Mouse (Mus musculus) stomach, embryonic 16.5 days (tissue): ENCODE measurements around the gene Cradd. TPM values are rescaled to one million over a fixed set of nuclear protein-coding genes. Genes with fewer than 3 reads are reported as not detected.
A peak's percentile ranks its signal among the peaks of the same experiment; 100 is the strongest.

Experiments used
- ATAC-seq: fragments of 200-750 bp; cut with Nextera tagmentation; 2 replicates; pipeline ENCODE4 v1.8.0; 2017; ENCODE audit warnings: moderate number of reproducible peaks, moderate TSS enrichment; ENCODE audit not compliant: insufficient read depth, low FRiP score
- H3K27ac ChIP-seq: fragments of 300-500 bp; sonication (generic); 2 replicates; pipeline ENCODE4 v1.5.1; 2014; ENCODE audit warnings: low read length
- H3K27me3 ChIP-seq: fragments of 300-500 bp; sonication (generic); 2 replicates; pipeline ENCODE4 v1.6.1; 2014; ENCODE audit warnings: low read length, control low read depth, mixed read lengths; ENCODE audit not compliant: control insufficient read depth, insufficient read depth
- H3K36me3 ChIP-seq: fragments of 300-500 bp; sonication (generic); 2 replicates; pipeline ENCODE4 v1.6.1; 2014; ENCODE audit warnings: low read length; ENCODE audit not compliant: control insufficient read depth, insufficient read depth
- H3K4me1 ChIP-seq: fragments of 300-500 bp; sonication (generic); 2 replicates; pipeline ENCODE4 v1.6.1; 2014; ENCODE audit warnings: low read length, control low read depth, mixed read lengths; ENCODE audit not compliant: control insufficient read depth, insufficient read depth
- H3K4me2 ChIP-seq: fragments of 300-500 bp; sonication (generic); 2 replicates; pipeline ENCODE4 v1.6.1; 2014; ENCODE audit warnings: low read depth, low read length, mixed read lengths
- H3K4me3 ChIP-seq: fragments of 300-500 bp; sonication (generic); replicated peaks from 2 replicates; pipeline ENCODE4 v1.5.1; 2014; ENCODE audit warnings: mild to moderate bottlenecking, low read length
- H3K9ac ChIP-seq: fragments of 300-500 bp; sonication (generic); 2 replicates; pipeline ENCODE4 v1.6.1; 2014; ENCODE audit warnings: low read length
- H3K9me3 ChIP-seq: fragments of 300-500 bp; sonication (generic); replicated peaks from 2 replicates; pipeline ENCODE4 v1.6.1; 2016; ENCODE audit warnings: low read length, control low read depth; ENCODE audit not compliant: control insufficient read depth
- WGBS: fragments of 180-500 bp; shearing (Covaris S2); extraction: QIAGEN DNeasy Blood & Tissue Kit; methylation state at CpG from one replicate; pipeline ENCODE4 v1.1.7; 2014; 5-methylcytosine and 5-hydroxymethylcytosine counted together
- polyA plus RNA-seq: library from polyadenylated mRNA; unstranded; fragments of >200 nt; fragmentation: Nextera tagmentation; extraction: Ambion mirVana; gene quantifications from 2 replicates; pipeline ENCODE4 v1.2.1, GENCODE M21; 2015

The Cradd gene
- polyA plus RNA-seq, 1 experiment from 2014 or later, result 9.8 TPM

- H3K9me3 ChIP-seq, result no peaks in the 10 kb centered on the region
- H3K27me3 ChIP-seq, result no peaks in the 10 kb centered on the region
- no peak overlapping the region for H3K4me2 ChIP-seq
- no peak overlapping the region for H3K27ac ChIP-seq
- H3K9ac ChIP-seq, result no peak overlapping the region; the same call in 1 of the 2 replicates
- no peak overlapping the region for H3K4me3 ChIP-seq
- H3K4me1 ChIP-seq, result peaks cover 10% of the 10 kb centered on the region
- ATAC-seq, result no peak
- H3K36me3 ChIP-seq, result no peaks in the 10 kb centered on the region
- WGBS, result 64% methylated on average over 11 of the region's 11 CpGs
Observed at GRCm38 (mm10) chr10:95262388-95262787, 61.5 kb downstream of the Cradd start.

- 48% methylated on average over 2 of the region's 2 CpGs for WGBS
- no peaks in the 10 kb centered on the region for H3K9me3 ChIP-seq
- ATAC-seq, result no peak
- H3K4me2 ChIP-seq, result no peak overlapping the region
- no peak overlapping the region for H3K27ac ChIP-seq
- H3K9ac ChIP-seq, result no peak overlapping the region
- H3K4me3 ChIP-seq, result no peak overlapping the region
- H3K4me1 ChIP-seq, result peaks cover 10% of the 10 kb centered on the region
- no peaks in the 10 kb centered on the region for H3K36me3 ChIP-seq
- H3K27me3 ChIP-seq, result no peaks in the 10 kb centered on the region
Observed at GRCm38 (mm10) chr10:95261279-95261678, 62.7 kb downstream of the Cradd start.

- Histone ChIP-seq H3K27ac (no peak overlapping the region), H3K36me3 (no peaks in the 10 kb centered on the region), H3K4me2 (no peak overlapping the region), H3K9ac (no peak overlapping the region), H3K4me1 (peaks cover 10% of the 10 kb centered on the region), H3K27me3 (no peaks in the 10 kb centered on the region), H3K4me3 (no peak overlapping the region), H3K9me3 (no peaks in the 10 kb centered on the region)
- 87% methylated on average over 3 of the region's 3 CpGs for WGBS
- ATAC-seq, result no peak
Observed at GRCm38 (mm10) chr10:95260420-95260819, 63.5 kb downstream of the Cradd start.

GRCm38 (mm10) chr10:95258471-95259155, 65.3 kb downstream of the Cradd start:
- WGBS, result 68% methylated on average over 10 of the region's 10 CpGs
- no peaks in the 10 kb centered on the region for H3K9me3 ChIP-seq
- H3K4me3 ChIP-seq, result no peak overlapping the region
- peaks cover 11% of the 10 kb centered on the region; the same call in 1 of the 2 replicates for H3K4me1 ChIP-seq
- H3K27me3 ChIP-seq, result no peaks in the 10 kb centered on the region
- H3K4me2 ChIP-seq, result no peak overlapping the region
- H3K9ac ChIP-seq, result no peak overlapping the region
- H3K27ac ChIP-seq, result no peak overlapping the region
- ATAC-seq, result no peak
- H3K36me3 ChIP-seq, result no peaks in the 10 kb centered on the region

- Histone ChIP-seq H3K4me3 (no peak overlapping the region), H3K27me3 (no peaks in the 10 kb centered on the region), H3K4me2 (no peak overlapping the region), H3K9ac (no peak overlapping the region), H3K4me1 (peaks cover 11% of the 10 kb centered on the region; the same call in 1 of the 2 replicates), H3K9me3 (no peaks in the 10 kb centered on the region), H3K36me3 (no peaks in the 10 kb centered on the region), H3K27ac (no peak overlapping the region)
- ATAC-seq, result no peak
- 60% methylated on average over 8 of the region's 8 CpGs for WGBS
Observed at GRCm38 (mm10) chr10:95257979-95258378, 66.0 kb downstream of the Cradd start.

GRCm38 (mm10) chr10:95256095-95256494, 67.8 kb downstream of the Cradd start:
- no peak overlapping the region for H3K4me3 ChIP-seq
- 62% methylated on average over 7 of the region's 7 CpGs for WGBS
- H3K36me3 ChIP-seq, result no peaks in the 10 kb centered on the region
- H3K4me1 ChIP-seq, result peaks cover 11% of the 10 kb centered on the region; the same call in 1 of the 2 replicates
- H3K9me3 ChIP-seq, result no peaks in the 10 kb centered on the region
- H3K4me2 ChIP-seq, result no peak overlapping the region
- 0 out of 2 replicates have a peak, but pooled peaks have one; percentile 29 for ATAC-seq
- H3K27ac ChIP-seq, result no peak overlapping the region
- no peaks in the 10 kb centered on the region for H3K27me3 ChIP-seq
- no peak overlapping the region for H3K9ac ChIP-seq

GRCm38 (mm10) chr10:95255018-95255680, 68.8 kb downstream of the Cradd start:
- 65% methylated on average over 8 of the region's 8 CpGs for WGBS
- H3K27me3 ChIP-seq, result no peaks in the 10 kb centered on the region
- H3K36me3 ChIP-seq, result no peaks in the 10 kb centered on the region
- no peak overlapping the region for H3K27ac ChIP-seq
- no peak overlapping the region for H3K9ac ChIP-seq
- peak overlapping the region; percentile 28; the same call in 1 of the 2 replicates for H3K4me2 ChIP-seq
- no peak overlapping the region for H3K4me3 ChIP-seq
- no peak for ATAC-seq
- peaks cover 11% of the 10 kb centered on the region; the same call in 1 of the 2 replicates for H3K4me1 ChIP-seq
- H3K9me3 ChIP-seq, result no peaks in the 10 kb centered on the region

GRCm38 (mm10) chr10:95254453-95255001, 69.4 kb downstream of the Cradd start:
- Histone ChIP-seq H3K9me3 (no peaks in the 10 kb centered on the region), H3K9ac (no peak overlapping the region), H3K4me1 (peaks cover 11% of the 10 kb centered on the region; the same call in 1 of the 2 replicates), H3K36me3 (no peaks in the 10 kb centered on the region), H3K4me2 (peak overlapping the region; percentile 28; the same call in 1 of the 2 replicates), H3K27ac (peak overlapping the region; percentile 37; the same call in 1 of the 2 replicates), H3K4me3 (no peak overlapping the region), H3K27me3 (no peaks in the 10 kb centered on the region)
- ATAC-seq, result peak; percentile 47; the same call in 1 of the 2 replicates
- 28% methylated on average over 13 of the region's 13 CpGs for WGBS

GRCm38 (mm10) chr10:95254046-95254445, 69.9 kb downstream of the Cradd start:
- 55% methylated on average over 3 of the region's 3 CpGs for WGBS
- Histone ChIP-seq H3K4me2 (peak overlapping the region; percentile 28), H3K4me3 (no peak overlapping the region), H3K27me3 (no peaks in the 10 kb centered on the region), H3K4me1 (peaks cover 11% of the 10 kb centered on the region; the same call in 1 of the 2 replicates), H3K9ac (no peak overlapping the region), H3K27ac (peak overlapping the region; percentile 37; the same call in 1 of the 2 replicates), H3K36me3 (no peaks in the 10 kb centered on the region), H3K9me3 (no peaks in the 10 kb centered on the region)
- no peak for ATAC-seq
